Mouse (Mus musculus) layer of hippocampus, adult 2 months (tissue): Measurements from ENCODE around the gene Vmn2r77. TPM values are rescaled to one million over a fixed set of nuclear protein-coding genes. Genes with fewer than 3 reads are reported as not detected.
"Not testable (repeated sequence)": the region's sequence is repeated elsewhere in the genome, so short reads cannot be mapped to it uniquely, and the experiment has no call there.

Source experiments
- DNase-seq, 2 experiments: peaks; one replicate each; pipeline ENCODE4 v3.0.0; 2022; ENCODE audit warnings: low spot score in 2 of 2
- H3K27ac ChIP-seq: fragments of 200-600 bp; 2 replicates; pipeline ENCODE4 v1.8.1; 2022
- H3K4me3 ChIP-seq: fragments of 200-600 bp; 2 replicates; pipeline ENCODE4 v1.8.1; 2022; ENCODE audit warnings: mild to moderate bottlenecking
- CTCF ChIP-seq: fragments of 200-600 bp; conservative IDR thresholded peaks from 2 replicates; pipeline ENCODE4 v1.8.1; 2022; ENCODE audit warnings: antibody characterized with exemption, mild to moderate bottlenecking, moderate library complexity
- long read RNA-seq, 2 experiments: library from polyadenylated mRNA; stranded (forward); transcript quantifications; one replicate each; pipeline ENCODE4 v2.0.0; 2021; ENCODE audit warnings: borderline mapping rate in 2 of 2
- total RNA-seq, 2 experiments: library from RNA; stranded (reverse); gene quantifications; 2 replicates each; pipeline ENCODE4 v1.2.3; 2021

Vmn2r77 gene
- not detected for total RNA-seq
- long read RNA-seq, experiment 1 = 0 reads
- long read RNA-seq, experiment 2 = 0 reads

DNA sequence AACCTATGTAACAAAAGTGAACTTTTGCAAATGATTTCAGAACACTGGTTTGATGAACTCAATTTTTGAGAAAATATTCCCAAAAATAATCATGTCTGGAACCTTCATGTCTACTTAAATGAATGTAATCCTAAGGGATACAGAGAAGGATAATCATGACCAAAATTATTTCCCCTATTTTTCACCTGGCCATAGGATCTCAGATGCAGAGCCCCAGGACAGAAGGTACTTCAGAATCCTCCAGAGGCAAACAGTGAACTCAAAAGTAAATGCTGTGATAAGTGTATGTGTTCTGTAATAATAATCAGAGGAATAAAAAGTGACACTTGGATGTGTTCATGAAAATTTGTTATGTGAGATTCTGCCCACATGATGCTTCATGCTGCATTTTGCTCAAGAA, at the start of gene Vmn2r77:
Gene Vmn2r77 (plus strand): TSS at position 301 of the 400 bp plus-strand sequence.
- DNase-seq = no peak
- H3K4me3 ChIP-seq = no peak within 1 kb of the TSS
- TF ChIP-seq CTCF = no peak

GRCm38 (mm10) chr7:86760751-86761150, 34.1 kb upstream of the Vmn2r77 start:
- no peak overlapping the region for H3K27ac ChIP-seq
- no peak for DNase-seq
- H3K4me3 ChIP-seq = no peak overlapping the region
- no peak for TF ChIP-seq CTCF

More for the DNA sequence above, at the start of gene Vmn2r77:
- H3K27ac ChIP-seq = no peak within 1 kb of the TSS

DNA sequence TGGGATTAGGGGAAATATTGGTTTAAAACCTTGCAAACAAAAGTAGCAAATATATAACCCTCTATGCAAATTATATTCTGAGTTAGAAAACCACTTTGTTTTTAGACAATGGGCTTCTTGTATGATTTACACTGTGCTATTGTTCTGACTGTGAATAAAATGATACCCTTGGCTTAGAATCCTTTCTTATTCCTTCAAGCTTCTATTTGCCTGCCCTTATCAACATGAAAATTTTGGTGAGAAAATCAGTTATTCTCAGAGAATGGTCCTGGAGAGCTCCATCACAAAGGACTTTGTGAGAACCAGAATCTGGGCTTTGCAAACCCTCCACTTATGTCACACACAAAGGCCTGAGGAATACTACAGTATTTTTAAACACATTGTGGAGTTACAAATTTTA, 30.2 kb upstream of the Vmn2r77 start:
- H3K4me3 ChIP-seq = no peak overlapping the region
- TF ChIP-seq CTCF = no peak
- DNase-seq = no peak
- H3K27ac ChIP-seq = 0 out of 2 replicates have a peak overlapping the region, but pooled peaks have one; percentile 28

DNA sequence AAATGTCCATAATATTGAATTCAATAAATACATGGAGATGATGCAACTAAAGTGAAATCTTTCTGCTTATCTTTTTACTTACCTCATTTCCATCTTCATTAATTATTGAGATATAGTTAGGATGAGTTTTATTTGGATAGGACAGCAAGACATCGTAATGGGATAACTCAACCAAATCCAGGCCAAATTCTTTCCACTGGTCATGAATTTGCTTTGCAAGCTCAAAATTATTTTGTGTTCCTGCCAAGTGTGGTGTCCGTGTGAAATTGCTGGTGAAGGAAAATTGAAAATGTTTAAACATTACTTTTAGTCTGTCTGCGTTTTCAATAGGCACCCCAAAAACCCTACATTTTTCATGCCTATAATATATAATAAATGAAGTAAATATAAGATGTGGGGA, 23.2 kb upstream of the Vmn2r77 start:
- Histone ChIP-seq H3K27ac (no peak overlapping the region), H3K4me3 (no peak overlapping the region)
- TF ChIP-seq CTCF = no peak
- no peak for DNase-seq

- Histone ChIP-seq H3K27ac (peak within 1 kb of the TSS; percentile 80), H3K4me3 (peak within 1 kb of the TSS; percentile 58)
- no peak for TF ChIP-seq CTCF
- DNase-seq = peak; percentile 14 to 16
Measured at GRCm38 (mm10) chr7:86775617-86776325, 19.1 kb upstream of the Vmn2r77 start, which contains the start of gene Folh1. Gene Folh1 (minus strand): TSS chr7:86775943.

GRCm38 (mm10) chr7:86815241-86815640, 20.4 kb downstream of the Vmn2r77 start:
- H3K27ac ChIP-seq, DNase-seq, H3K4me3 ChIP-seq: not testable (repeated sequence)

DNA sequence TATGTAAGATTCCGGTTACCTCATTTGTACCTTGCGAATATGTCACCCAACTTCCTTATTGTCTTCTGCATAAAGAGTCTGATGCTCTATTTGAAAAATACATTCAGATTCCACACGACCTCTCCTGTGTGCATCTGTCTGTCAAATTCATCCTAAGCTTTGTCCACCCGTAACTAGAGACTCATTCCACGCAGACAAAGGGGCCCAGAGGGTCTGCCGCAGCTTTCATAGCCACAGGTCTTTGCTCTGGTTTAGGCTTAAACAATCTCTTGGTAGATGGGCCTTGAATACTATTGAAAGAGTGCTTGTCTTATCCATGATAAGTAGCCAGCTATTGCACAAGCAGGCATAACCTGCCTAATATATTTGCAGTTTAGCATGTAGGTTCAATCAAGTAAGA, 20.9 kb downstream of the Vmn2r77 start:
- DNase-seq, H3K27ac ChIP-seq, H3K4me3 ChIP-seq: not testable (repeated sequence)

GRCm38 (mm10) chr7:86816466-86816865, 21.6 kb downstream of the Vmn2r77 start:
- TF ChIP-seq CTCF = no peak
- DNase-seq = no peak
- Histone ChIP-seq H3K4me3 (no peak overlapping the region), H3K27ac (no peak overlapping the region)

Other genes starting within 250 kb of the Vmn2r77 start
- not detected for gene Olfr295, start 211.2 kb upstream of the Vmn2r77 start, total RNA-seq
- gene Olfr294, start 178.4 kb upstream of the Vmn2r77 start, total RNA-seq = not detected
- not detected for gene Olfr293, start 146.0 kb upstream of the Vmn2r77 start, total RNA-seq
- gene Olfr292, start 106.7 kb upstream of the Vmn2r77 start, total RNA-seq = not detected
- 1 to 10 TPM; 7.4 to 7.5 TPM for gene Folh1, start 19.1 kb upstream of the Vmn2r77 start, total RNA-seq
- not detected for gene Vmn2r78, start 120.1 kb downstream of the Vmn2r77 start, total RNA-seq
- not detected for gene Vmn2r79, start 201.1 kb downstream of the Vmn2r77 start, total RNA-seq